Mouse (Mus musculus): Measurements from ENCODE around the gene Zmynd15. TPM values are rescaled to one million over a fixed set of nuclear protein-coding genes. Genes with fewer than 3 reads are reported as not detected.

Gene Zmynd15
- total and polyA plus RNA-seq, 3 experiments, result 0.14 TPM; not detected in 2

- DNase-seq (ENCODE audit: low read depth, low spot score), result peak; percentile 100
- Histone ChIP-seq H3K27me3 (ENCODE audit: control insufficient read depth in 1 of 2, insufficient read depth in 2 of 2, low read length in 2 of 2) (no peaks in the 10 kb centered on the region), H3K9me3 (replicated peaks; ENCODE audit: insufficient read depth, low read length) (no peaks in the 10 kb centered on the region), H3K79me2 (ENCODE audit: control insufficient read depth, insufficient read depth, low read length, poor library complexity) (peaks cover 42% of the 10 kb centered on the region), H3K36me3 (ENCODE audit: control insufficient read depth in 1 of 2, insufficient read depth in 2 of 2, low read length in 2 of 2) (peaks cover 4 to 18% of the 10 kb centered on the region in 2 experiments), H3K4me1 (ENCODE audit: control insufficient read depth in 1 of 2, insufficient read depth in 2 of 2, low read length in 2 of 2) (peaks cover 5 to 13% of the 10 kb centered on the region in 2 experiments; a peak in 3 of 4 replicates), H3K27ac (ENCODE audit: control insufficient read depth, low read depth, low read length) (peak within 1 kb of the TSS; percentile 79), H3K9ac (ENCODE audit: control insufficient read depth, low read depth, low read length, poor library complexity, severe bottlenecking) (peak within 1 kb of the TSS; percentile 93), H3K4me3 (ENCODE audit: control insufficient read depth in 1 of 2, insufficient read depth in 1 of 2, low read depth in 2 of 2, low read length in 2 of 2) (peak within 1 kb of the TSS; percentile 81 to 93)
- peak; percentile 98; the same call in 1 of the 2 replicates for TF ChIP-seq MYC (IDR thresholded peaks at IDR 0.05; ENCODE audit: low read depth, low read length)
- no peak for TF ChIP-seq CHD2 (IDR thresholded peaks at IDR 0.05; ENCODE audit: low read length)
- TF ChIP-seq POLR2AphosphoS2 (IDR thresholded peaks at IDR 0.05; ENCODE audit: low read length), result peak; percentile 87
- TF ChIP-seq ZMIZ1 (IDR thresholded peaks at IDR 0.05; ENCODE audit: low read depth, low read length), result peak; percentile 93
- TF ChIP-seq SIN3A (IDR thresholded peaks at IDR 0.05; ENCODE audit: low read length), result peak; percentile 95
- TF ChIP-seq USF2 (IDR thresholded peaks at IDR 0.05; ENCODE audit: borderline replicate concordance in 1 of 2, insufficient read depth in 1 of 2, low read depth in 1 of 2, low read length in 2 of 2), result peak in 1 of 2 experiments; percentile 67; a peak in 1 of 4 replicates
- peak; percentile 99 for TF ChIP-seq MXI1 (IDR thresholded peaks at IDR 0.05; ENCODE audit: low read depth, low read length)
- peak; percentile 21; the same call in 1 of the 2 replicates for TF ChIP-seq ZC3H11A (IDR thresholded peaks at IDR 0.05; ENCODE audit: low read depth, low read length)
- TF ChIP-seq POLR2A (IDR thresholded peaks at IDR 0.05; ENCODE audit: control insufficient read depth in 1 of 2, insufficient read depth in 1 of 2, low read depth in 1 of 2, low read length in 2 of 2, poor library complexity in 1 of 2), result peak; percentile 84 to 90
- TF ChIP-seq ETS1 (IDR thresholded peaks at IDR 0.05; ENCODE audit: low read depth, low read length), result peak; percentile 67
- TF ChIP-seq EP300 (IDR thresholded peaks at IDR 0.05; ENCODE audit: low read depth in 1 of 2, low read length in 2 of 2), result peak in 1 of 2 experiments; percentile 55; a peak in 2 of 4 replicates
- peak; percentile 96 for TF ChIP-seq NELFE (IDR thresholded peaks at IDR 0.05; ENCODE audit: low read depth, low read length)
- no peak; the same call in 1 of the 2 replicates for TF ChIP-seq RCOR1 (IDR thresholded peaks at IDR 0.05; ENCODE audit: low read depth, low read length)
- TF ChIP-seq USF1 (IDR thresholded peaks at IDR 0.05; ENCODE audit: low read depth, low read length), result peak; percentile 95
- peak; percentile 68; the same call in 1 of the 2 replicates for TF ChIP-seq KAT2A (conservative IDR thresholded peaks at IDR 0.05; ENCODE audit: low read depth, low read length)
- TF ChIP-seq JUND (IDR thresholded peaks at IDR 0.05; ENCODE audit: low read depth, low read length), result no peak
- no peak for TF ChIP-seq BHLHE40 (IDR thresholded peaks at IDR 0.05; ENCODE audit: borderline replicate concordance, low read depth, low read length)
- TF ChIP-seq ELF1 (IDR thresholded peaks at IDR 0.05; ENCODE audit: low read depth, low read length), result peak; percentile 62; the same call in 1 of the 2 replicates
- no peak for TF ChIP-seq MEF2A (IDR thresholded peaks at IDR 0.05; ENCODE audit: extremely low read depth, insufficient replicate concordance, low read depth, low read length, poor library complexity, severe bottlenecking)
- TF ChIP-seq HCFC1 (IDR thresholded peaks at IDR 0.05; ENCODE audit: low read depth, low read length), result peak; percentile 93
- no peak for TF ChIP-seq SMC3 (IDR thresholded peaks at IDR 0.05; ENCODE audit: low read depth, low read length)
- TF ChIP-seq TCF12 (IDR thresholded peaks at IDR 0.05; ENCODE audit: low read depth, low read length), result peak; percentile 79
- TF ChIP-seq MAZ (IDR thresholded peaks at IDR 0.05; ENCODE audit: low read depth, low read length), result peak; percentile 100
- peak; percentile 99 for TF ChIP-seq MAX (IDR thresholded peaks at IDR 0.05; ENCODE audit: low read length)
- peak; percentile 81; the same call in 1 of the 2 replicates for TF ChIP-seq E2F4 (IDR thresholded peaks at IDR 0.05; ENCODE audit: borderline replicate concordance, low read depth, low read length)
- no peak for TF ChIP-seq UBTF (IDR thresholded peaks at IDR 0.05; ENCODE audit: borderline replicate concordance, insufficient read depth, low read depth, low read length)
- TF ChIP-seq TBP (IDR thresholded peaks at IDR 0.05; ENCODE audit: low read depth, low read length), result peak; percentile 82
- TF ChIP-seq CHD1 (IDR thresholded peaks at IDR 0.05; ENCODE audit: low read depth, low read length), result no peak
- TF ChIP-seq NRF1 (IDR thresholded peaks at IDR 0.05; ENCODE audit: insufficient read depth, low read depth, low read length, poor library complexity, severe bottlenecking), result peak; percentile 90
- TF ChIP-seq ZKSCAN1 (IDR thresholded peaks at IDR 0.05; ENCODE audit: low read depth, low read length), result no peak
- no peak for TF ChIP-seq GABPA (IDR thresholded peaks at IDR 0.05; ENCODE audit: low read depth, low read length)
Measured at GRCm38 (mm10) chr11:70409594-70410296, 49.5 kb upstream of the Zmynd15 start, which contains the start of gene Pelp1. TSS of gene Pelp1 (minus strand) at chr11:70410031.
